Mouse (Mus musculus) C2C12 (cell line): Measurements from ENCODE around the gene Tmem175.

Source experiments
- CTCF ChIP-seq: IDR thresholded peaks from one replicate; pipeline ENCODE4 v1.5.1; 2011; ENCODE audit not compliant: control insufficient read depth, insufficient read depth, insufficient read length
- MAX ChIP-seq: IDR thresholded peaks from one replicate; pipeline ENCODE4 v1.6.1; 2011; ENCODE audit warnings: mild to moderate bottlenecking, control low read depth
- USF1 ChIP-seq: IDR thresholded peaks from one replicate; pipeline ENCODE4 v1.6.1; 2011; ENCODE audit warnings: low read depth, mild to moderate bottlenecking, control low read depth, moderate library complexity

DNA sequence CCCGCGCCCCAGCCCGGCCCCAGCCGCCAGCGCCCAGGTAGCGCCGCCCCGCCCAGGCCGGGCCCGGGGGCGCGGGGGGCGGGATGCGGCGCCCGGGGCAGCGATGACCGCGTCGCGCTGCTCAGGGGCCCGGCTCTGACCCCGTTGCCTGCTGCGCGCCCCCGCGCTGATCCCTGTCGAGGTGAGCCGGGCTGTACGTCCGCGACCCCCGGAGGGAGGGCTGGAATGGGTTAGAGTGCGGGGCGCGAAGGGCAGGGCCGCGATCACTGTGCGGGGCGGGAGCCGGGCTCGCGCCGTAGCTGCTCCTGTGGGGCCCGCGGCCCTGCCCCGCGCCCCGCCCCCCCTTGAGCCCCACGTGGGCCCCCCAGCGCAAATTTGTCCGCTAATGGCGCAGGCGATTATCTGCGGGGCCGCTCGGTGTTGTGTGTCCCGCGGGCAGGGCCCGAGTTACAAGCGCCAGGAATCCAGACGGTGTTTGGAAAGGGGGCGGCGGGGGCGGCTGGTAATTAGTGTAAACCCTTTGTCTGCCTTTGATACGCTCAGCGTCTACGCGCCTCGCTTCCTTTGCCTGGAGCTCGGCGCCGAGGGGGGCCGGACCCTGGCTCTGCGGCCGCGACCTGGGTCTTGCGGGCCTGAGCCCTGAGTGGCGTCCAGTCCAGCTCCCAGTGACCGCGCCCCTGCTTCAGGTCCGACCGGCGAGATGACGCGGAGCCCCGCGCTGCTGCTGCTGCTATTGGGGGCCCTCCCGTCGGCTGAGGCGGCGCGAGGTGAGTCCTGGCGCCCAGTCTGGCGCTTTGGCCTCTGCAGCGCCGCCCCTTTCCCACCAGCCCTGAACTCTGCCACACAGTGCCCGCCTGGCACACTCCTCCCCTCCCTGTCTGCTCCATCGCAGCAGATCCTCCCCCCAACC lies 65.0 kb downstream of the Tmem175 start:
- TF ChIP-seq CTCF, result no peak
- TF ChIP-seq MAX, result no peak
- no peak for TF ChIP-seq USF1
